Mouse (Mus musculus) heart, embryonic 10.5 days (tissue): ENCODE measurements around the gene Btnl4. TPM values are rescaled to one million over a fixed set of nuclear protein-coding genes. Genes with fewer than 3 reads are reported as not detected.
"Not testable (repeated sequence)": the region's sequence is repeated elsewhere in the genome, so short reads cannot be mapped to it uniquely, and the experiment has no call there.

Source experiments
- DNase-seq: peaks from one replicate; pipeline ENCODE4 v3.0.0-alpha.2; 2017; ENCODE audit warnings: low spot score
- H3K27ac ChIP-seq: fragments of 300-500 bp; sonication (generic); 2 replicates; pipeline ENCODE4 v1.5.1; 2016; ENCODE audit warnings: mild to moderate bottlenecking
- H3K27me3 ChIP-seq: fragments of 300-500 bp; sonication (generic); 2 replicates; pipeline ENCODE4 v1.6.1; 2016; ENCODE audit warnings: mild to moderate bottlenecking; ENCODE audit not compliant: poor library complexity, insufficient read depth, severe bottlenecking
- H3K36me3 ChIP-seq: fragments of 300-500 bp; sonication (generic); 2 replicates; pipeline ENCODE4 v1.6.1; 2016; ENCODE audit warnings: mild to moderate bottlenecking, moderate library complexity
- H3K4me1 ChIP-seq: fragments of 300-500 bp; sonication (generic); 2 replicates; pipeline ENCODE4 v1.6.1; 2016; ENCODE audit warnings: mild to moderate bottlenecking
- H3K4me3 ChIP-seq: fragments of 300-500 bp; sonication (generic); 2 replicates; pipeline ENCODE4 v1.5.1; 2016; ENCODE audit warnings: mild to moderate bottlenecking, moderate library complexity
- H3K9me3 ChIP-seq: fragments of 300-500 bp; sonication (generic); 2 replicates; pipeline ENCODE4 v1.6.1; 2016; ENCODE audit warnings: mild to moderate bottlenecking, moderate library complexity
- WGBS: fragments of 180-500 bp; shearing (Covaris S2); methylation state at CpG from one replicate; pipeline ENCODE4 v1.1.7; 2016; 5-methylcytosine and 5-hydroxymethylcytosine counted together
- polyA plus RNA-seq: library from polyadenylated mRNA; unstranded; fragments of >200 nt; fragmentation: Nextera tagmentation; extraction: Ambion mirVana; gene quantifications from 2 replicates; pipeline ENCODE4 v1.2.1, GENCODE M21; 2016

Btnl4 gene
- polyA plus RNA-seq, 1 experiment from 2014 or later: not detected

- Histone ChIP-seq H3K27me3 (no peaks in the 10 kb centered on the region), H3K9me3 (no peaks in the 10 kb centered on the region), H3K4me3 (no peak overlapping the region), H3K4me1 (no peaks in the 10 kb centered on the region), H3K27ac (no peak overlapping the region), H3K36me3 (no peaks in the 10 kb centered on the region)
- DNase-seq: no peak
- 76% methylated on average over 1 of the region's 2 CpGs for WGBS
These were observed 691 bp downstream of the Btnl4 start for GRCm38 (mm10) chr17:34476427-34476826.

GRCm38 (mm10) chr17:34475060-34475459, 2.1 kb downstream of the Btnl4 start:
- H3K9me3 ChIP-seq: no peaks in the 10 kb centered on the region
- WGBS: 71% methylated on average over 3 of the region's 3 CpGs
- no peaks in the 10 kb centered on the region for H3K36me3 ChIP-seq
- no peaks in the 10 kb centered on the region for H3K4me1 ChIP-seq
- no peak overlapping the region for H3K27ac ChIP-seq
- no peaks in the 10 kb centered on the region for H3K27me3 ChIP-seq
- peak; percentile 54 for DNase-seq
- no peak overlapping the region for H3K4me3 ChIP-seq

GRCm38 (mm10) chr17:34470491-34470890, 6.6 kb downstream of the Btnl4 start:
- 69% methylated on average over 2 of the region's 2 CpGs for WGBS
- DNase-seq: no peak
- H3K4me3 ChIP-seq: no peak overlapping the region
- H3K27me3 ChIP-seq: no peaks in the 10 kb centered on the region
- H3K36me3 ChIP-seq: no peaks in the 10 kb centered on the region
- H3K4me1 ChIP-seq: no peaks in the 10 kb centered on the region
- no peak overlapping the region for H3K27ac ChIP-seq
- H3K9me3 ChIP-seq: no peaks in the 10 kb centered on the region

- H3K36me3 ChIP-seq, H3K9me3 ChIP-seq, H3K27me3 ChIP-seq, H3K4me3 ChIP-seq, H3K4me1 ChIP-seq, DNase-seq, H3K27ac ChIP-seq: not testable (repeated sequence)
These were observed 11.2 kb downstream of the Btnl4 start for GRCm38 (mm10) chr17:34465906-34466305.

- 0 out of 2 replicates have a peak, but pooled peaks cover 4% of the 10 kb centered on the region for H3K27me3 ChIP-seq
- DNase-seq: no peak
- H3K4me3 ChIP-seq: no peak overlapping the region
- H3K36me3 ChIP-seq: no peaks in the 10 kb centered on the region
- WGBS: 79% methylated on average over 3 of the region's 3 CpGs
- H3K9me3 ChIP-seq: no peaks in the 10 kb centered on the region
- no peak overlapping the region for H3K27ac ChIP-seq
- no peaks in the 10 kb centered on the region for H3K4me1 ChIP-seq
These were observed 17.9 kb downstream of the Btnl4 start for GRCm38 (mm10) chr17:34459255-34459654.

GRCm38 (mm10) chr17:34457668-34458067, 19.4 kb downstream of the Btnl4 start:
- Histone ChIP-seq H3K27ac (no peak overlapping the region), H3K4me3 (no peak overlapping the region), H3K9me3 (no peaks in the 10 kb centered on the region), H3K36me3 (no peaks in the 10 kb centered on the region), H3K4me1 (no peaks in the 10 kb centered on the region), H3K27me3 (0 out of 2 replicates have a peak, but pooled peaks cover 4% of the 10 kb centered on the region)
- WGBS: 73% methylated on average over 4 of the region's 4 CpGs
- DNase-seq: no peak

GRCm38 (mm10) chr17:34448473-34449041, 28.6 kb downstream of the Btnl4 start:
- 22% methylated on average over 6 of the region's 6 CpGs for WGBS
- Histone ChIP-seq H3K9me3 (no peaks in the 10 kb centered on the region), H3K4me3 (no peak overlapping the region), H3K4me1 (peaks cover 18% of the 10 kb centered on the region), H3K27ac (no peak overlapping the region), H3K27me3 (0 out of 2 replicates have a peak, but pooled peaks cover 5% of the 10 kb centered on the region), H3K36me3 (no peaks in the 10 kb centered on the region)
- DNase-seq: no peak

- Histone ChIP-seq H3K4me1 (no peaks in the 10 kb centered on the region), H3K36me3 (no peaks in the 10 kb centered on the region), H3K4me3 (no peak overlapping the region), H3K27me3 (no peaks in the 10 kb centered on the region), H3K9me3 (no peaks in the 10 kb centered on the region), H3K27ac (no peak overlapping the region)
- no peak for DNase-seq
- WGBS: 85% methylated on average over 7 of the region's 7 CpGs
These were observed 35.1 kb downstream of the Btnl4 start for GRCm38 (mm10) chr17:34441990-34442389.

- WGBS: 50% methylated on average over 3 of the region's 3 CpGs
- Histone ChIP-seq H3K27me3 (no peaks in the 10 kb centered on the region), H3K4me1 (no peaks in the 10 kb centered on the region), H3K9me3 (peaks cover 4% of the 10 kb centered on the region; the same call in 1 of the 2 replicates), H3K4me3 (no peak overlapping the region), H3K36me3 (no peaks in the 10 kb centered on the region), H3K27ac (no peak overlapping the region)
- DNase-seq: no peak
These were observed 37.3 kb downstream of the Btnl4 start for GRCm38 (mm10) chr17:34439795-34440194.

GRCm38 (mm10) chr17:34438588-34438987, 38.5 kb downstream of the Btnl4 start:
- DNase-seq: no peak
- H3K27ac ChIP-seq: no peak overlapping the region
- no peaks in the 10 kb centered on the region for H3K4me1 ChIP-seq
- no peaks in the 10 kb centered on the region for H3K36me3 ChIP-seq
- 40% methylated on average over 1 of the region's 1 CpGs for WGBS
- peaks cover 4% of the 10 kb centered on the region; the same call in 1 of the 2 replicates for H3K9me3 ChIP-seq
- H3K27me3 ChIP-seq: no peaks in the 10 kb centered on the region
- H3K4me3 ChIP-seq: no peak overlapping the region

- H3K27me3 ChIP-seq: no peaks in the 10 kb centered on the region
- no peaks in the 10 kb centered on the region for H3K36me3 ChIP-seq
- H3K9me3 ChIP-seq: peaks cover 4% of the 10 kb centered on the region; the same call in 1 of the 2 replicates
- no peak for DNase-seq
- no peaks in the 10 kb centered on the region for H3K4me1 ChIP-seq
- H3K27ac ChIP-seq: no peak overlapping the region
- 62% methylated on average over 7 of the region's 7 CpGs for WGBS
- no peak overlapping the region for H3K4me3 ChIP-seq
These were observed 39.5 kb downstream of the Btnl4 start for GRCm38 (mm10) chr17:34437606-34438005.

- WGBS: 65% methylated on average over 4 of the region's 4 CpGs
- no peaks in the 10 kb centered on the region for H3K4me1 ChIP-seq
- H3K27ac ChIP-seq: no peak overlapping the region
- H3K27me3 ChIP-seq: no peaks in the 10 kb centered on the region
- H3K4me3 ChIP-seq: no peak overlapping the region
- no peak for DNase-seq
- H3K36me3 ChIP-seq: no peaks in the 10 kb centered on the region
- H3K9me3 ChIP-seq: peaks cover 4% of the 10 kb centered on the region; the same call in 1 of the 2 replicates
These were observed 40.0 kb downstream of the Btnl4 start for GRCm38 (mm10) chr17:34437120-34437519.

GRCm38 (mm10) chr17:34427597-34427996, 49.5 kb downstream of the Btnl4 start:
- Histone ChIP-seq H3K27me3 (no peaks in the 10 kb centered on the region), H3K9me3 (no peaks in the 10 kb centered on the region), H3K36me3 (no peaks in the 10 kb centered on the region), H3K27ac (no peak overlapping the region), H3K4me1 (no peaks in the 10 kb centered on the region), H3K4me3 (no peak overlapping the region)
- DNase-seq: no peak

- no peaks in the 10 kb centered on the region for H3K9me3 ChIP-seq
- 63% methylated on average over 7 of the region's 7 CpGs for WGBS
- H3K4me3 ChIP-seq: no peak overlapping the region
- H3K36me3 ChIP-seq: no peaks in the 10 kb centered on the region
- no peaks in the 10 kb centered on the region for H3K27me3 ChIP-seq
- H3K4me1 ChIP-seq: no peaks in the 10 kb centered on the region
- H3K27ac ChIP-seq: no peak overlapping the region
- DNase-seq: no peak
These were observed 57.1 kb downstream of the Btnl4 start for GRCm38 (mm10) chr17:34420014-34420413.
